Mouse (Mus musculus): ENCODE measurements around the gene Stat4. TPM values are rescaled to one million over a fixed set of nuclear protein-coding genes. Genes with fewer than 3 reads are reported as not detected.

Gene Stat4
- polyA plus RNA-seq, 1 experiment from 2014 or later: 1.0 TPM

DNA sequence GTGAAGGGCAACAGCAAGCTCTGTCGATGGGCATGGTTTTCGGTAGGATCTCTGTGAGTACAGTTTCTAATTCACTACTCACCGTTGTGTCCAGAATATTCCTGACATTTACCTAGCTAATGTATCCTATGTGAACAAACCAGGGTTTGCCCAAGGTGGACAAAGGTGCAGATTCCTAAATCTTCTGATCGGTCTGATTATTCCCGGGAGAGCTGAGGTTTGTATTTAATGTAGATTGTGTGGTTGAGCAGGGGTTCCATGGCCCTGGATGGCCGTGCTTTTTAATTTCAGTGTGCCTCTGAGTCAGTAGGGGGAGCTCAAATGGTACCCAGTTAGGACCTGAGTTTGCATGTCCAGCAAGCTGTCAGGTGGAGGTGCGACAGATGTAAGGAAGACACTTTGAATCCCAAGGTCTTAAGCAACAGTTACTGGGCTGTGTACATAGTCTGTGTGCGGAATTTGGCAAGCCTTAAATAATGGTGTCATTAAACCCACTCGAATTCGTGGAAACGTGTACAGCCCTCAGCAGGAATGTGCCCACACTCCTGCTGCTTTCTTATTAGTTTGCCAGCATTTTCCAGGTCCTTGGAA is 144.9 kb downstream of the Stat4 start:
- no peaks in the 10 kb centered on the region for H3K4me1 ChIP-seq (replicated peaks; ENCODE audit: insufficient read depth, low read length)
- WGBS: 79% methylated on average over 11 of the region's 11 CpGs
- H3K27ac ChIP-seq: no peak overlapping the region
- H3K9ac ChIP-seq (ENCODE audit: low read depth, low read length): no peak overlapping the region
- no peaks in the 10 kb centered on the region for H3K27me3 ChIP-seq (ENCODE audit: insufficient read depth, low read length)
- peaks cover 36% of the 10 kb centered on the region for H3K36me3 ChIP-seq (ENCODE audit: insufficient read depth, low read length)
- no peak overlapping the region for H3K4me3 ChIP-seq (replicated peaks; ENCODE audit: low read depth, low read length)
- no peak for DNase-seq (ENCODE audit: low spot score)
- no peak overlapping the region for H3K4me2 ChIP-seq (ENCODE audit: low read length)
- no peaks in the 10 kb centered on the region for H3K9me3 ChIP-seq (replicated peaks; ENCODE audit: low read length)
- ATAC-seq (replicated peaks; ENCODE audit: low FRiP score, low read depth): no peak
- TF ChIP-seq CTCF (IDR thresholded peaks at IDR 0.05; ENCODE audit: low read depth): peak; percentile 33; the same call in 1 of the 2 replicates

DNA sequence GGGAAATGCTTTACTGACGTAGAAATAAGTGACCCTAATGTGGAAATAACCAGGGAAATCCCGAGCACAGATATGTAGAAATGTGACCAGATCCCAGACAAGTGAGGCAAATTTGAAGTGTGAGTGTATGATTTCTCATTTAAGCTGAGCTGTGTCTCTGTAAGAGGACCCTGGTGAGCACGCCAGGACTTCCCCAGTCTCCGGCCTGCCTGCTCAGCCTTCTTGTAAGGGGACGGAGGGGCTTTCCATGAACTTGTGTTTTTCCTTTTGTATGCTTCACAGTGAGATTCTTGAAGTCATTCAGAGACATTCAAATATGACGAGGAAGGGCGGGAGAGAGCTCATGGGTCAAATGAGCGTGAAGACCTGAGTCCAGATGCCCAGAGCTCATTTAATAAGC is 146.3 kb downstream of the Stat4 start:
- Histone ChIP-seq H3K4me2 (ENCODE audit: low read length) (no peak overlapping the region), H3K27me3 (ENCODE audit: insufficient read depth, low read length) (no peaks in the 10 kb centered on the region), H3K36me3 (ENCODE audit: insufficient read depth, low read length) (peaks cover 48% of the 10 kb centered on the region), H3K9ac (ENCODE audit: low read depth, low read length) (no peak overlapping the region), H3K4me1 (replicated peaks; ENCODE audit: insufficient read depth, low read length) (no peaks in the 10 kb centered on the region), H3K27ac (no peak overlapping the region), H3K4me3 (replicated peaks; ENCODE audit: low read depth, low read length) (no peak overlapping the region), H3K9me3 (replicated peaks; ENCODE audit: low read length) (no peaks in the 10 kb centered on the region)
- 90% methylated on average over 8 of the region's 8 CpGs for WGBS
- no peak for TF ChIP-seq CTCF (IDR thresholded peaks at IDR 0.05; ENCODE audit: low read depth)
- DNase-seq (ENCODE audit: low spot score): no peak
- no peak for ATAC-seq (replicated peaks; ENCODE audit: low FRiP score, low read depth)

- H3K4me3 ChIP-seq (replicated peaks; ENCODE audit: low read depth, low read length): no peak overlapping the region
- no peak overlapping the region for H3K9ac ChIP-seq (ENCODE audit: low read depth, low read length)
- no peak overlapping the region for H3K4me2 ChIP-seq (ENCODE audit: low read length)
- H3K36me3 ChIP-seq (ENCODE audit: insufficient read depth, low read length): peaks cover 47% of the 10 kb centered on the region
- no peak for ATAC-seq (replicated peaks; ENCODE audit: low FRiP score, low read depth)
- WGBS: 86% methylated on average over 16 of the region's 16 CpGs
- no peak for DNase-seq (ENCODE audit: low spot score)
- TF ChIP-seq CTCF (IDR thresholded peaks at IDR 0.05; ENCODE audit: low read depth): no peak
- no peaks in the 10 kb centered on the region for H3K4me1 ChIP-seq (replicated peaks; ENCODE audit: insufficient read depth, low read length)
- H3K9me3 ChIP-seq (replicated peaks; ENCODE audit: low read length): no peaks in the 10 kb centered on the region
- no peaks in the 10 kb centered on the region for H3K27me3 ChIP-seq (ENCODE audit: insufficient read depth, low read length)
- H3K27ac ChIP-seq: no peak overlapping the region
These were observed 150.3 kb downstream of the Stat4 start for GRCm38 (mm10) chr1:52137292-52137691.

- Histone ChIP-seq H3K9ac (ENCODE audit: low read depth, low read length) (no peak overlapping the region), H3K27ac (no peak overlapping the region), H3K4me1 (replicated peaks; ENCODE audit: insufficient read depth, low read length) (no peaks in the 10 kb centered on the region), H3K4me3 (replicated peaks; ENCODE audit: low read depth, low read length) (no peak overlapping the region), H3K27me3 (ENCODE audit: insufficient read depth, low read length) (no peaks in the 10 kb centered on the region), H3K4me2 (ENCODE audit: low read length) (no peak overlapping the region), H3K36me3 (ENCODE audit: insufficient read depth, low read length) (peaks cover 38% of the 10 kb centered on the region), H3K9me3 (replicated peaks; ENCODE audit: low read length) (no peaks in the 10 kb centered on the region)
- TF ChIP-seq CTCF (IDR thresholded peaks at IDR 0.05; ENCODE audit: low read depth): no peak
- 50% methylated on average over 9 of the region's 9 CpGs for WGBS
- ATAC-seq (replicated peaks; ENCODE audit: low FRiP score, low read depth) (no peak), DNase-seq (ENCODE audit: low spot score) (no peak)
These were observed 153.6 kb downstream of the Stat4 start for GRCm38 (mm10) chr1:52140534-52140933.

DNA sequence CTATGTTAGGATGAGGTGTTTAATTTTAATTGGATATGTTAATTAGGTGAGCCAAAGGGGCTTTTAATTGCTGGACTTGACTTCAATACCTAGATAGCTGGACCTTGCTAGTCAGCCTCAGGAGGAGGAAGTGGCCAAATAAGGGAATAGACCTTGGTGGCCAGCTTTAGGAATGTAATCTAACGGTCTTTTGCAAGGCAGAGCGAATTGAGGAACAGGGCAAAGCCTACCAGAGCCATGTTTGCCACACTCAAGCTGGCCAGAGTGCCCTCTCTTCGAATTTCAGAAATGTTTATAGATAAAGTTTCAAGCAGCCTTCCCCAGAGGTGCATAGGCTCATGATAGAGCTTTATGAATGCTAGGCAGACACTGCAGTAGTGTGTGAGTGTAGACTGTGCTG is 154.5 kb downstream of the Stat4 start:
- H3K9ac ChIP-seq (ENCODE audit: low read depth, low read length): no peak overlapping the region
- no peak for ATAC-seq (replicated peaks; ENCODE audit: low FRiP score, low read depth)
- H3K9me3 ChIP-seq (replicated peaks; ENCODE audit: low read length): no peaks in the 10 kb centered on the region
- H3K27me3 ChIP-seq (ENCODE audit: insufficient read depth, low read length): no peaks in the 10 kb centered on the region
- H3K27ac ChIP-seq: no peak overlapping the region
- TF ChIP-seq CTCF (IDR thresholded peaks at IDR 0.05; ENCODE audit: low read depth): no peak
- H3K4me3 ChIP-seq (replicated peaks; ENCODE audit: low read depth, low read length): no peak overlapping the region
- WGBS: 52% methylated on average over 3 of the region's 3 CpGs
- H3K4me2 ChIP-seq (ENCODE audit: low read length): no peak overlapping the region
- peaks cover 29% of the 10 kb centered on the region for H3K36me3 ChIP-seq (ENCODE audit: insufficient read depth, low read length)
- H3K4me1 ChIP-seq (replicated peaks; ENCODE audit: insufficient read depth, low read length): no peaks in the 10 kb centered on the region
- no peak for DNase-seq (ENCODE audit: low spot score)

DNA sequence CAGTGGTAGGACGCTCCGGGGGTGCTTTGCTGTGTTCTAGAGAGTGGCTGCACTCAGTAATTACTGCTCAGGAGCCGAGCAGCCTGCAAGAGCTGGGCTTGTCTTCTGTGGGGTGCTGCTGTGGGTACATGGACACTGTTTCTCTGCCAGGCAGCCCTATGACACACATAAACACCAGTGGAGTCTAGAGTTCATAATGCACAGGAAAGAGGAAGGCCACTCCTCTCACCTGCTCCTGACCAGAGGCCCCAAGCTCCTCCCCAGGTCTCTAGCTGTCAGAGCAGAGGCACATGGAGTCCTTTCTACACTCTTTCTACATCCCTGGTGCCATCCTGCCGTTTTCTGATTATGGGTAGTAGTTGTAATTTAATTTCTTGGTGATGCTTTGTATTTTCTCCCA is 155.2 kb downstream of the Stat4 start:
- DNase-seq (ENCODE audit: low spot score) (no peak), ATAC-seq (replicated peaks; ENCODE audit: low FRiP score, low read depth) (no peak)
- Histone ChIP-seq H3K9ac (ENCODE audit: low read depth, low read length) (no peak overlapping the region), H3K9me3 (replicated peaks; ENCODE audit: low read length) (no peaks in the 10 kb centered on the region), H3K27me3 (ENCODE audit: insufficient read depth, low read length) (no peaks in the 10 kb centered on the region), H3K4me3 (replicated peaks; ENCODE audit: low read depth, low read length) (no peak overlapping the region), H3K4me1 (replicated peaks; ENCODE audit: insufficient read depth, low read length) (no peaks in the 10 kb centered on the region), H3K27ac (no peak overlapping the region), H3K36me3 (ENCODE audit: insufficient read depth, low read length) (peaks cover 24% of the 10 kb centered on the region), H3K4me2 (ENCODE audit: low read length) (no peak overlapping the region)
- no peak for TF ChIP-seq CTCF (IDR thresholded peaks at IDR 0.05; ENCODE audit: low read depth)
- 70% methylated on average over 4 of the region's 4 CpGs for WGBS

- ATAC-seq (replicated peaks; ENCODE audit: low FRiP score, low read depth): no peak
- no peaks in the 10 kb centered on the region for H3K4me1 ChIP-seq (replicated peaks; ENCODE audit: insufficient read depth, low read length)
- 76% methylated on average over 4 of the region's 4 CpGs for WGBS
- H3K27ac ChIP-seq: no peak overlapping the region
- H3K4me2 ChIP-seq (ENCODE audit: low read length): no peak overlapping the region
- 0 out of 2 replicates have a peak overlapping the region, but pooled peaks have one; percentile 10 for H3K9ac ChIP-seq (ENCODE audit: low read depth, low read length)
- H3K4me3 ChIP-seq (replicated peaks; ENCODE audit: low read depth, low read length): no peak overlapping the region
- no peak for DNase-seq (ENCODE audit: low spot score)
- no peak for TF ChIP-seq CTCF (IDR thresholded peaks at IDR 0.05; ENCODE audit: low read depth)
- H3K36me3 ChIP-seq (ENCODE audit: insufficient read depth, low read length): peaks cover 14% of the 10 kb centered on the region
- H3K27me3 ChIP-seq (ENCODE audit: insufficient read depth, low read length): no peaks in the 10 kb centered on the region
- H3K9me3 ChIP-seq (replicated peaks; ENCODE audit: low read length): no peaks in the 10 kb centered on the region
These were observed 156.2 kb downstream of the Stat4 start for GRCm38 (mm10) chr1:52143191-52143590.

All from kidney, postnatal 0 days (tissue).